Mouse (Mus musculus): ENCODE data around the gene Pknox2.

GRCm38 (mm10) chr9:37188024-37188423 lies 40.8 kb upstream of the Pknox2 start:
- no peak for TF ChIP-seq CTCF (IDR thresholded peaks at IDR 0.05; ENCODE audit: insufficient read depth, low read length)
- no peak for TF ChIP-seq POLR2A (IDR thresholded peaks at IDR 0.05; ENCODE audit: borderline replicate concordance, extremely low read depth, low read depth, low read length)

All from lung, adult 2 months (tissue).